Mouse (Mus musculus) limb, embryonic 13.5 days (tissue): ENCODE results near the gene Gna11. TPM values are rescaled to one million over a fixed set of nuclear protein-coding genes. Genes with fewer than 3 reads are reported as not detected.
A peak's percentile ranks its signal among the peaks of the same experiment; 100 is the strongest.

ENCODE experiments used
- ATAC-seq: fragments of 200-750 bp; cut with Nextera tagmentation; 2 replicates; pipeline ENCODE4 v1.8.0; 2017; ENCODE audit warnings: low read depth, moderate number of reproducible peaks, moderate TSS enrichment; ENCODE audit not compliant: low FRiP score
- H3K27ac ChIP-seq: fragments of 300-500 bp; sonication (generic); 2 replicates; pipeline ENCODE4 v1.5.1; 2015; ENCODE audit warnings: inconsistent platforms, mild to moderate bottlenecking, moderate library complexity
- H3K27me3 ChIP-seq: fragments of 300-500 bp; sonication (generic); 2 replicates; pipeline ENCODE4 v1.6.1; 2015; ENCODE audit warnings: mild to moderate bottlenecking, inconsistent platforms
- H3K36me3 ChIP-seq: fragments of 300-500 bp; sonication (generic); 2 replicates; pipeline ENCODE4 v1.6.1; 2015; ENCODE audit warnings: inconsistent platforms, mild to moderate bottlenecking, moderate library complexity
- H3K4me1 ChIP-seq: fragments of 300-500 bp; sonication (generic); 2 replicates; pipeline ENCODE4 v1.6.1; 2015; ENCODE audit warnings: inconsistent platforms
- H3K4me2 ChIP-seq: fragments of 300-500 bp; sonication (generic); replicated peaks from 2 replicates; pipeline ENCODE4 v1.6.1; 2015; ENCODE audit warnings: inconsistent platforms, mild to moderate bottlenecking, moderate library complexity
- H3K4me3 ChIP-seq: fragments of 300-500 bp; sonication (generic); 2 replicates; pipeline ENCODE4 v1.5.1; 2015; ENCODE audit warnings: moderate library complexity, mild to moderate bottlenecking, inconsistent platforms
- H3K9ac ChIP-seq: fragments of 300-500 bp; sonication (generic); 2 replicates; pipeline ENCODE4 v1.6.1; 2015; ENCODE audit warnings: mild to moderate bottlenecking, inconsistent platforms
- H3K9me3 ChIP-seq: fragments of 300-500 bp; sonication (generic); 2 replicates; pipeline ENCODE4 v1.6.1; 2016; ENCODE audit warnings: inconsistent platforms
- WGBS: fragments of 180-500 bp; shearing (Covaris S2); methylation state at CpG from one replicate; pipeline ENCODE4 v1.1.7; 2015; 5-methylcytosine and 5-hydroxymethylcytosine counted together
- polyA plus RNA-seq: library from polyadenylated mRNA; unstranded; fragments of >200 nt; fragmentation: Nextera tagmentation; extraction: Ambion mirVana; gene quantifications from 2 replicates; pipeline ENCODE4 v1.2.1, GENCODE M21; 2015

The Gna11 gene
- polyA plus RNA-seq, 1 experiment from 2014 or later, result 89.9 TPM

GRCm38 (mm10) chr10:81564734-81565133 lies 19.7 kb upstream of the Gna11 start:
- peak overlapping the region; percentile 52; the same call in 1 of the 2 replicates for H3K27ac ChIP-seq
- peak overlapping the region; percentile 32 for H3K4me3 ChIP-seq
- peak overlapping the region; percentile 61 for H3K4me2 ChIP-seq
- peak overlapping the region; percentile 62; the same call in 1 of the 2 replicates for H3K9ac ChIP-seq
- peaks cover 12% of the 10 kb centered on the region; the same call in 1 of the 2 replicates for H3K27me3 ChIP-seq
- no peak for ATAC-seq
- no peaks in the 10 kb centered on the region for H3K9me3 ChIP-seq
- WGBS, result 16% methylated on average over 10 of the region's 10 CpGs
- H3K4me1 ChIP-seq, result peaks cover 79% of the 10 kb centered on the region
- H3K36me3 ChIP-seq, result peaks cover 56% of the 10 kb centered on the region

- peak overlapping the region; percentile 61 for H3K4me2 ChIP-seq
- peak overlapping the region; percentile 52; the same call in 1 of the 2 replicates for H3K27ac ChIP-seq
- peaks cover 56% of the 10 kb centered on the region for H3K36me3 ChIP-seq
- peak overlapping the region; percentile 62 for H3K9ac ChIP-seq
- no peak for ATAC-seq
- H3K9me3 ChIP-seq, result no peaks in the 10 kb centered on the region
- WGBS, result 3% methylated on average over 9 of the region's 10 CpGs
- H3K4me1 ChIP-seq, result peaks cover 74% of the 10 kb centered on the region
- peak overlapping the region; percentile 32 for H3K4me3 ChIP-seq
- peaks cover 12% of the 10 kb centered on the region; the same call in 1 of the 2 replicates for H3K27me3 ChIP-seq
Observed at GRCm38 (mm10) chr10:81564216-81564615, 19.2 kb upstream of the Gna11 start.

GRCm38 (mm10) chr10:81563481-81563880 lies 18.5 kb upstream of the Gna11 start:
- Histone ChIP-seq H3K36me3 (peaks cover 56% of the 10 kb centered on the region), H3K27ac (peak overlapping the region; percentile 52; the same call in 1 of the 2 replicates), H3K4me3 (0 out of 2 replicates have a peak overlapping the region, but pooled peaks have one; percentile 11), H3K4me1 (peaks cover 72% of the 10 kb centered on the region), H3K9me3 (no peaks in the 10 kb centered on the region), H3K9ac (peak overlapping the region; percentile 62), H3K4me2 (peak overlapping the region; percentile 61), H3K27me3 (peaks cover 12% of the 10 kb centered on the region; the same call in 1 of the 2 replicates)
- no peak for ATAC-seq
- WGBS, result 21% methylated on average over 6 of the region's 6 CpGs

- Histone ChIP-seq H3K9ac (peak overlapping the region; percentile 32; the same call in 1 of the 2 replicates), H3K27ac (peak overlapping the region; percentile 1; the same call in 1 of the 2 replicates), H3K36me3 (peaks cover 53% of the 10 kb centered on the region), H3K4me1 (peaks cover 61% of the 10 kb centered on the region), H3K4me2 (peak overlapping the region; percentile 31), H3K9me3 (no peaks in the 10 kb centered on the region), H3K4me3 (peak overlapping the region; percentile 1; the same call in 1 of the 2 replicates), H3K27me3 (peaks cover 12% of the 10 kb centered on the region; the same call in 1 of the 2 replicates)
- ATAC-seq, result no peak
- WGBS, result 76% methylated on average over 6 of the region's 6 CpGs
Observed at GRCm38 (mm10) chr10:81562411-81562810, 17.4 kb upstream of the Gna11 start.

DNA sequence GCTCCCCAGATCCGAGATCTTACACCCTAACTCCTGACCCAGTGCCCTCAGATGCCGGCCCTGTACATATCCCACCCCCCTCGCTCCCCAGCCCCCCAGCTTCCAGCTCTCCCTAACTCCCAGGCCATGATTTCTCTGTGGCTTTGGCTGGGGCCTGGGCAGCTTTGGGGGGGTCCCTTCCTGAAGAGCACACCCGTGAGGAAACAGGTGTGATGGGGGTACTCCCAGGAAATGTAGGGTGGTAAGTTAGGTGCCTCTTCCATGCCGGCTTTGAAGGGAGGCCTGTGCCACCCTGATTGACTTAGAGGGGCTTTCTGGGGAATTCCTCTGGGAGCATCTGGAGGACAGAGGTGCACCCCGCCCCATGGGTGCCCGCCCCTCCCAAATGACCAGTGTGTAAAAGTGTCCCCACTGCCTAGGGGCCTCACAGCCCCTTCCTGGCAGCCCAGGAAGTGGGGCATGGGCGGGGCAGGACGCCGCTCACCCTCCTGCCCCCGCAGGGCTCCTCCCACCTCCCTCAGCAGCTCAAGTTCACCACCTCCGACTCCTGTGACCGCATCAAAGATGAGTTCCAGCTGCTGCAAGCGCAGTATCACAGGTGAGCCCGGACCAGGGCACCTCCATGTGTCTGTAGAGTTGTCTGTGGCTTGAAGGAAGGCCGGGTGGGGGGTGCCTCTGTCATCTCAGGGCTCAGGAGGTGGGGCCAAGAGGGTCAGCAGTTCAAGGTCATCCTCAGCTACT lies 15.9 kb upstream of the Gna11 start:
- H3K4me3 ChIP-seq, result peak overlapping the region; percentile 91
- H3K27me3 ChIP-seq, result peaks cover 8% of the 10 kb centered on the region; the same call in 1 of the 2 replicates
- peaks cover 38% of the 10 kb centered on the region for H3K36me3 ChIP-seq
- peak overlapping the region; percentile 95 for H3K4me2 ChIP-seq
- peak overlapping the region; percentile 93; the same call in 1 of the 2 replicates for H3K27ac ChIP-seq
- H3K4me1 ChIP-seq, result peaks cover 56% of the 10 kb centered on the region
- WGBS, result 11% methylated on average over 16 of the region's 16 CpGs
- no peaks in the 10 kb centered on the region for H3K9me3 ChIP-seq
- no peak for ATAC-seq
- peak overlapping the region; percentile 98 for H3K9ac ChIP-seq

DNA sequence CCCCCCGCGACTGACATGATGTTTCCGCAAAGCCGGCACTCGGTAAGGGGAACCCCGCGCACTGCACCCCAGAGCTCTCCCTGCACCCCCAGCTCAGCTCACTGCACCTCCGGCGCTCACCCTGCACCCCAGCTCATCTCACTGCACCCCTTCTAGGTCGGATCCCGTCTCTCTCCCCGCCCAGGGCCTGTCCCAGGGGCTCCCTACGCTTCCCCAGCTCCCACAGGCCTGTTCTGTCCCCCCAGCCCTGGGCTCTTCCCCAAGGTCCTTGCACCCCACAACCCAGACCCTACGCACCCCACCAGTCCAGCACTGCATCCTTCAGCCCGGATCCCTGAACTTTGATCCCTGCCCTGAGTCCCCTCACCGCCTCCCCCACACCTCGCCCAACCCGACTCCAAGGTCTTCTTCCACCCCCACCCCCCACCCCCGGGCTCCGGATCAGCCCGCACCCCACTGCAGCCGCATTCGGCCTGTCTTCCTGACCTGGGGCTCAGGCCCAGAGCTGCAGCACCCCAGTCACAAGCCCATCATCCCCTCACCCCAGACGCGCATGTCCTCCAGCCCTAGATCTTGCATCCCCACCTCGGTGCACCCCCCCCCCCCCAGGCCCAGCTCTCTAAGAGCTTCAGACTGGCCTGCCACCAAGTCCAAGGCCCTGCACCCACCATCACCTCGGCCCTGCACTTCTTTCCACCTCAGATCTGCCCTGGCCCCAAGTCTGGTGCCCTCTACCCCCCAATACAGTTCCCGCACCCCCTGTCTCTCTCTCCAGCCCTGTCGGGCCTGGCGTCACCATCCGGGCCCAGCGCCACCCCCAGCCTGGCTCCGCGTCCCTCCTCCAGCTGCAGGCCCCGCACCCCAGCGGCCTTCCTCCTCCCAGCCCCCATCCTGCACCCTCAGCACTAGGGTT lies 14.9 kb upstream of the Gna11 start:
- Histone ChIP-seq H3K27me3 (no peaks in the 10 kb centered on the region; the same call in 1 of the 2 replicates), H3K9me3 (no peaks in the 10 kb centered on the region), H3K27ac (peak overlapping the region; percentile 93), H3K36me3 (peaks cover 28% of the 10 kb centered on the region), H3K9ac (peak overlapping the region; percentile 98), H3K4me1 (peaks cover 46% of the 10 kb centered on the region), H3K4me2 (peak overlapping the region; percentile 95), H3K4me3 (peak overlapping the region; percentile 91)
- WGBS, result 0% methylated on average over 34 of the region's 36 CpGs
- peak; percentile 16; the same call in 1 of the 2 replicates for ATAC-seq

- H3K9ac ChIP-seq, result peak within 1 kb of the TSS; percentile 98
- peak; percentile 52; the same call in 1 of the 2 replicates for ATAC-seq
- H3K36me3 ChIP-seq, result peaks cover 21% of the 10 kb centered on the region
- under 1% methylated on average over 42 of the region's 53 CpGs for WGBS
- no peaks in the 10 kb centered on the region for H3K27me3 ChIP-seq
- H3K4me3 ChIP-seq, result peak within 1 kb of the TSS; percentile 91
- H3K9me3 ChIP-seq, result no peaks in the 10 kb centered on the region
- H3K4me2 ChIP-seq, result peak within 1 kb of the TSS; percentile 95
- H3K4me1 ChIP-seq, result peaks cover 39% of the 10 kb centered on the region
- H3K27ac ChIP-seq, result peak within 1 kb of the TSS; percentile 93
Observed at GRCm38 (mm10) chr10:81559163-81559626, 14.2 kb upstream of the Gna11 start, which contains the start of gene Aes. Aes (plus strand) TSS chr10:81559488.

DNA sequence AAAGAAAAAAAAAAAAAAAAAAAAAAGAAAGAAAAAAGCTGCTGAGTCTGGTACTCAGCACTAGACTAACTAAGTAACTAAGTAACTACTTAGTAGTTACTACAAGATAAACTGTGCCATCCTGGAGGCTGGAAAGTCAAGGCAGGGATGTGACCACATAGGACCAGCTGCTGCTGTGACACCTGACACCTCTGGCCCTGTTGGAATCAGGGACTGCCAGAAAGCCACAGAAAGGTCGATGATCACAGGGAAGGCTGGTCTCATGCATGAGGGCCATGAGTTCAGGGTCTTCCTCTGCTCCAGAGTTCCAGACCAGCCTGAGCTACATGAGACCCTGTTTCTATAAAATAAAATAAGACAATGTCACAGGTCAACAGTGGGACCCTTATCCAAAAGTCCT lies 12.5 kb upstream of the Gna11 start:
- H3K9ac ChIP-seq, result no peak overlapping the region
- no peak overlapping the region for H3K27ac ChIP-seq
- H3K9me3 ChIP-seq, result no peaks in the 10 kb centered on the region
- no peak overlapping the region for H3K4me2 ChIP-seq
- H3K4me1 ChIP-seq, result peaks cover 23% of the 10 kb centered on the region
- no peak for ATAC-seq
- no peak overlapping the region for H3K4me3 ChIP-seq
- 8% methylated on average over 1 of the region's 1 CpGs for WGBS
- no peaks in the 10 kb centered on the region for H3K27me3 ChIP-seq
- peaks cover 14% of the 10 kb centered on the region for H3K36me3 ChIP-seq

DNA sequence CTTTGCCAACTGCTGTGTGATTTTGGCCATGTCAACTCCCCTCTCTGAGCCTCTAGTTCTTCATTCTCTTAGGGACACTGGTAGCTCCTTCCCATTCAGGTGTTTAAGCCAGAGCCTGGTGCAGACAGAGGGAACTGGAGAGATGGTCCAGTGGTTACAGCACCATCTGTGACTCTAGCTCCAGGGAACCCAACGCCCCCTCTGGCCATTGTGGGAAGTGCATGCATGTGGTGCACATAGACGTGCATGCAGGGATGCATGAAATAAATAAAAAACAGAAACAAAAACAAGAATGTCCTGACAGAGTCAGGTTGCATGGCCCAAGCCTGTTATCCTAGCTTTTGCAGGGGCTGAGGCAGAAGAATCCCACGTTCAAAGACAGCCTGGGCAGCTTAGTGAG lies 11.3 kb upstream of the Gna11 start:
- WGBS, result 67% methylated on average over 3 of the region's 3 CpGs

GRCm38 (mm10) chr10:81553807-81554755 lies 9.1 kb upstream of the Gna11 start:
- no peaks in the 10 kb centered on the region for H3K27me3 ChIP-seq
- no peak overlapping the region for H3K4me3 ChIP-seq
- ATAC-seq, result no peak
- peaks cover 15% of the 10 kb centered on the region for H3K4me1 ChIP-seq
- WGBS, result 79% methylated on average over 6 of the region's 6 CpGs
- H3K9me3 ChIP-seq, result no peaks in the 10 kb centered on the region
- H3K4me2 ChIP-seq, result no peak overlapping the region
- no peak overlapping the region for H3K27ac ChIP-seq
- 0 out of 2 replicates have a peak overlapping the region, but pooled peaks have one; percentile 19 for H3K9ac ChIP-seq
- H3K36me3 ChIP-seq, result no peaks in the 10 kb centered on the region

More for the DNA sequence above, 11.3 kb upstream of the Gna11 start:
- ATAC-seq, result no peak
- H3K27me3 ChIP-seq, result no peaks in the 10 kb centered on the region
- peaks cover 2% of the 10 kb centered on the region; the same call in 1 of the 2 replicates for H3K36me3 ChIP-seq
- no peak overlapping the region for H3K4me3 ChIP-seq
- no peaks in the 10 kb centered on the region for H3K9me3 ChIP-seq
- no peak overlapping the region for H3K27ac ChIP-seq
- peaks cover 23% of the 10 kb centered on the region for H3K4me1 ChIP-seq
- no peak overlapping the region for H3K4me2 ChIP-seq
- H3K9ac ChIP-seq, result no peak overlapping the region

- Histone ChIP-seq H3K36me3 (no peaks in the 10 kb centered on the region), H3K9me3 (no peaks in the 10 kb centered on the region), H3K4me2 (no peak overlapping the region), H3K4me3 (no peak overlapping the region), H3K9ac (no peak overlapping the region), H3K27ac (no peak overlapping the region), H3K27me3 (no peaks in the 10 kb centered on the region), H3K4me1 (peaks cover 11% of the 10 kb centered on the region)
- 87% methylated on average over 5 of the region's 5 CpGs for WGBS
- no peak for ATAC-seq
Observed at GRCm38 (mm10) chr10:81553232-81553631, 8.2 kb upstream of the Gna11 start.
